ENCODE assay signal across 22 mouse cellular contexts in the genomic region with DNA sequence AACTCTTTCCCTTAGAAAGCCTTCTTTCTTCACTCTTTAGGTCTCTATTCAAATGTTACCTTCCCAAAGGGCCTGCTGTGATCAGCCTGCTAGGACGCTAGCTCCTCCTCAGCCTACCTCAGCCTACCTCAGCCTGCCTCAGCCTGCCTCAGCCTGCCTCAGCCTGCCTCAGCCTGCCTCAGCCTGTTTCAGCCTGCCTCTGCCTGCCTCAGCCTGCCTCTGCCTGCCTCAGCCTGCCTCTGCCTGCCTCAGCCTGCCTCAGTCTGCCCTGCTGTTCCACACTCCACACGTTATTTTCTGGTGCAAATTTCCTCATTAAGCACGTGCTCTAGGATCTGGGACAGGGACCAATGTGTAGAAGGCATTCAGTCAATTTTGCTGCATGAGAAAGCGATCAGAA. TPM values are rescaled to one million over a fixed set of nuclear protein-coding genes. Genes with fewer than 3 reads are reported as not detected.
A peak's percentile ranks its signal among the peaks of the same experiment; 100 is the strongest.
DNase-seq lines count a peak whose midpoint lies in the region; ATAC-seq and TF ChIP-seq lines count a peak whose summit lies in the region.
"Had no signal": no experiment of that assay in that cellular context is flagged by ENCODE, and none has a peak within 500 bp of the region (broad histone marks: within the 10 kb centered on the region; RNA-seq: fewer than 3 reads in every experiment).

No protein-coding gene starts in this region.

- no peak overlapping the region for H3K4me3 ChIP-seq in forebrain, embryonic 10.5 days
- no peak overlapping the region for H3K4me3 ChIP-seq in forebrain, postnatal 0 days (ENCODE audit: low read depth, low read length)
- no peak overlapping the region for H3K4me3 ChIP-seq in liver, embryonic 12.5 days
- H3K4me3 ChIP-seq in macrophage (ENCODE audit: inconsistent target): no peak overlapping the region
- H3K4me3 ChIP-seq in stomach, postnatal 0 days (ENCODE audit: low read depth, low read length): no peak overlapping the region
- H3K4me3 ChIP-seq: forebrain, embryonic 15.5 days; heart, embryonic 13.5 days; hindbrain, embryonic 13.5 days; kidney, embryonic 15.5 days; left cerebral cortex, adult 2 months had no signal

- TF ChIP-seq EP300 in stomach, postnatal 0 days (optimal IDR thresholded peaks at IDR 0.05): no peak

- H3K9ac ChIP-seq in forebrain, postnatal 0 days: no peak overlapping the region
- H3K9ac ChIP-seq in liver, embryonic 12.5 days: 0 out of 2 replicates have a peak overlapping the region, but pooled peaks have one; percentile 60
- H3K9ac ChIP-seq in stomach, postnatal 0 days (ENCODE audit: low read length): no peak overlapping the region
- H3K9ac ChIP-seq: forebrain, embryonic 15.5 days; heart, embryonic 13.5 days; hindbrain, embryonic 13.5 days; kidney, embryonic 15.5 days had no signal

- peaks cover 51% of the 10 kb centered on the region for H3K4me1 ChIP-seq in forebrain, embryonic 10.5 days
- peaks cover 3% of the 10 kb centered on the region; the same call in 1 of the 2 replicates for H3K4me1 ChIP-seq in forebrain, postnatal 0 days (ENCODE audit: insufficient read depth)
- peaks cover 94% of the 10 kb centered on the region for H3K4me1 ChIP-seq in liver, embryonic 12.5 days
- no peaks in the 10 kb centered on the region for H3K4me1 ChIP-seq in stomach, postnatal 0 days (replicated peaks; ENCODE audit: control insufficient read depth, insufficient read depth)

- no peak overlapping the region for H3K4me2 ChIP-seq in forebrain, postnatal 0 days (ENCODE audit: low read depth)
- no peak overlapping the region for H3K4me2 ChIP-seq in liver, embryonic 12.5 days
- no peak overlapping the region for H3K4me2 ChIP-seq in stomach, postnatal 0 days (replicated peaks; ENCODE audit: low read depth)
- H3K4me2 ChIP-seq: forebrain, embryonic 15.5 days; heart, embryonic 13.5 days; hindbrain, embryonic 13.5 days; kidney, embryonic 15.5 days had no signal

- no peak for DNase-seq in forebrain, embryonic 10.5 days (ENCODE audit: extremely low spot score, low spot score)
- DNase-seq in forebrain, postnatal 0 days: no peak
- no peak for DNase-seq in stomach, postnatal 0 days (ENCODE audit: low spot score)
- DNase-seq in heart, adult 9 months (ENCODE audit: low spot score in 2 of 2): no peak
- DNase-seq in layer of hippocampus, adult 8-10 months (ENCODE audit: low spot score in 2 of 2): no peak
- DNase-seq: adrenal gland, postnatal 10 days; cerebellum, adult 8-10 months; cerebellum, postnatal 36 days; gastrocnemius, postnatal 25 days; heart, adult 18-20 months; kidney, postnatal 36 days; midbrain, embryonic 14.5 days had no signal

- H3K9me3 ChIP-seq in forebrain, embryonic 10.5 days: peaks cover 3% of the 10 kb centered on the region
- H3K9me3 ChIP-seq in forebrain, postnatal 0 days (ENCODE audit: low read length): no peaks in the 10 kb centered on the region
- no peaks in the 10 kb centered on the region for H3K9me3 ChIP-seq in liver, embryonic 12.5 days (replicated peaks)
- H3K9me3 ChIP-seq in stomach, postnatal 0 days (ENCODE audit: control insufficient read depth, low read length): no peaks in the 10 kb centered on the region
- H3K9me3 ChIP-seq: forebrain, embryonic 15.5 days; heart, embryonic 13.5 days; hindbrain, embryonic 13.5 days; kidney, embryonic 15.5 days had no signal

- no peaks in the 10 kb centered on the region for H3K36me3 ChIP-seq in forebrain, embryonic 10.5 days (replicated peaks)
- H3K36me3 ChIP-seq in forebrain, postnatal 0 days (ENCODE audit: insufficient read depth): no peaks in the 10 kb centered on the region
- no peaks in the 10 kb centered on the region for H3K36me3 ChIP-seq in liver, embryonic 12.5 days
- H3K36me3 ChIP-seq in macrophage (ENCODE audit: inconsistent target): no peaks in the 10 kb centered on the region
- H3K36me3 ChIP-seq in stomach, postnatal 0 days (ENCODE audit: control insufficient read depth, insufficient read depth, low read length): no peaks in the 10 kb centered on the region
- H3K36me3 ChIP-seq: forebrain, embryonic 15.5 days; heart, embryonic 13.5 days; hindbrain, embryonic 13.5 days; kidney, embryonic 15.5 days had no signal

- H3K27me3 ChIP-seq in forebrain, embryonic 10.5 days (ENCODE audit: poor library complexity, severe bottlenecking): no peaks in the 10 kb centered on the region
- H3K27me3 ChIP-seq in forebrain, postnatal 0 days (ENCODE audit: insufficient read depth, low read length): no peaks in the 10 kb centered on the region
- H3K27me3 ChIP-seq in liver, embryonic 12.5 days (replicated peaks): no peaks in the 10 kb centered on the region
- H3K27me3 ChIP-seq in stomach, postnatal 0 days (ENCODE audit: control insufficient read depth, insufficient read depth, low read length): no peaks in the 10 kb centered on the region
- H3K27me3 ChIP-seq: forebrain, embryonic 15.5 days; heart, embryonic 13.5 days; hindbrain, embryonic 13.5 days; kidney, embryonic 15.5 days; Patski had no signal

- ATAC-seq in forebrain, postnatal 0 days: no peak
- ATAC-seq in liver, embryonic 12.5 days: no peak
- ATAC-seq in stomach, postnatal 0 days (ENCODE audit: low FRiP score, low TSS enrichment): no peak
- ATAC-seq in frontal cortex, adult (ENCODE audit: low TSS enrichment): no peak
- ATAC-seq: forebrain, embryonic 15.5 days; Patski had no signal

- peak overlapping the region; percentile 51; the same call in 1 of the 2 replicates for H3K27ac ChIP-seq in forebrain, embryonic 10.5 days
- no peak overlapping the region for H3K27ac ChIP-seq in forebrain, postnatal 0 days (ENCODE audit: low read depth, low read length)
- peak overlapping the region; percentile 80 for H3K27ac ChIP-seq in liver, embryonic 12.5 days
- peak overlapping the region; percentile 12; the same call in 1 of the 2 replicates for H3K27ac ChIP-seq in macrophage
- peak overlapping the region; percentile 90 for H3K27ac ChIP-seq in stomach, postnatal 0 days (replicated peaks)
- H3K27ac ChIP-seq: forebrain, embryonic 15.5 days; heart, embryonic 13.5 days; hindbrain, embryonic 13.5 days; left cerebral cortex, adult 2 months had no signal

- H3K79me2 ChIP-seq in macrophage (ENCODE audit: inconsistent target): no peaks in the 10 kb centered on the region

- no peak for TF ChIP-seq CTCF in forebrain, postnatal 0 days (IDR thresholded peaks at IDR 0.05; ENCODE audit: low read depth)
- no peak for TF ChIP-seq CTCF in stomach, postnatal 0 days (IDR thresholded peaks at IDR 0.05; ENCODE audit: low read depth)

- WGBS in forebrain, embryonic 10.5 days: 93% methylated on average over 4 of the region's 4 CpGs
- 88% methylated on average over 4 of the region's 4 CpGs for WGBS in forebrain, postnatal 0 days
- 88% methylated on average over 4 of the region's 4 CpGs for WGBS in liver, embryonic 12.5 days (ENCODE audit: insufficient replicate concordance)
- WGBS in macrophage (ENCODE audit: missing documents): 96% methylated on average over 4 of the region's 4 CpGs
- WGBS in stomach, postnatal 0 days: 88% methylated on average over 4 of the region's 4 CpGs

RNA-seq across cellular contexts. Expression of gene Tmem40, which starts 2.1 kb away (rescaled TPM):
- 0.97 and 1.5 TPM in 2 replicates for polyA plus RNA-seq in forebrain, embryonic 10.5 days (2016; fragmentation: Nextera tagmentation; extraction: Ambion mirVana)
- 0.38 and 1.4 TPM in 2 replicates for total RNA-seq in forebrain, postnatal 0 days (2014; rRNA removed)
- polyA plus RNA-seq in forebrain, postnatal 0 days (2015; fragmentation: Nextera tagmentation; extraction: Ambion mirVana): 0.73 and 1.1 TPM in 2 replicates
- 29.1 and 32.7 TPM in 2 replicates for polyA plus RNA-seq in liver, embryonic 12.5 days (2016; fragmentation: Nextera tagmentation; extraction: Ambion mirVana)
- total RNA-seq in macrophage (2018; cell fraction: chromatin; rRNA removed): 1 to 10 TPM in 9 of 26 experiments, under 1 TPM in 5, not detected in 12; 0.75 to 7.2 (median 2.1) TPM
- total RNA-seq in macrophage (2018; cell fraction: cytosol; rRNA removed): 1 to 10 TPM in 14 of 26 experiments, under 1 TPM in 12; 0.28 to 4.5 (median 1.2) TPM
- total RNA-seq in macrophage (2018; cell fraction: nucleus; rRNA removed): 1 to 10 TPM in 12 of 26 experiments, under 1 TPM in 5, not detected in 9; 0.63 to 4.9 (median 1.6) TPM
- polyA plus RNA-seq in macrophage (2018): 0.49 to 1.5 TPM (median 0.86 TPM) in 3 replicates
- polyA plus RNA-seq in stomach, postnatal 0 days (2015; fragmentation: Nextera tagmentation; extraction: Ambion mirVana): 90.6 and 100.0 TPM in 2 replicates
- under 1 TPM in 3 of 4 experiments, not detected in 1; 0.55 to 0.62 (median 0.59) TPM for total RNA-seq in layer of hippocampus, adult 8-10 months (2022)
- total RNA-seq: liver, adult 2 months had no signal
- polyA plus RNA-seq: liver, adult 2 months; Patski had no signal

RNA-seq across cellular contexts. Expression of gene Cand2, which starts 14.2 kb away (rescaled TPM):
- polyA plus RNA-seq in forebrain, embryonic 10.5 days (2016; fragmentation: Nextera tagmentation; extraction: Ambion mirVana): 59.5 and 65.2 TPM in 2 replicates
- 5.2 and 6.6 TPM in 2 replicates for total RNA-seq in forebrain, postnatal 0 days (2014; rRNA removed)
- polyA plus RNA-seq in forebrain, postnatal 0 days (2015; fragmentation: Nextera tagmentation; extraction: Ambion mirVana): 2.9 and 4.2 TPM in 2 replicates
- 9.5 and 10.5 TPM in 2 replicates for polyA plus RNA-seq in liver, embryonic 12.5 days (2016; fragmentation: Nextera tagmentation; extraction: Ambion mirVana)
- total RNA-seq in macrophage (2018; cell fraction: chromatin; rRNA removed): 1 to 10 TPM in 2 of 26 experiments, under 1 TPM in 16, not detected in 8; 0.13 to 1.4 (median 0.51) TPM
- total RNA-seq in macrophage (2018; cell fraction: cytosol; rRNA removed): under 1 TPM; 0.15 to 0.63 (median 0.38) TPM
- under 1 TPM in 25 of 26 experiments, not detected in 1; 0.12 to 0.74 (median 0.31) TPM for total RNA-seq in macrophage (2018; cell fraction: nucleus; rRNA removed)
- polyA plus RNA-seq in macrophage (2018): 0.33 to 0.35 TPM (median 0.34 TPM) in 3 replicates
- 3.2 and 3.5 TPM in 2 replicates for polyA plus RNA-seq in stomach, postnatal 0 days (2015; fragmentation: Nextera tagmentation; extraction: Ambion mirVana)
- total RNA-seq in layer of hippocampus, adult 8-10 months (2022): 1 to 10 TPM; 2.5 to 4.7 (median 3.4) TPM

RNA-seq across cellular contexts. Expression of gene Rpl32, which starts 48.4 kb away (rescaled TPM):
- polyA plus RNA-seq in forebrain, embryonic 10.5 days (2016; fragmentation: Nextera tagmentation; extraction: Ambion mirVana): 1,831 and 1,874 TPM in 2 replicates
- 1,524 and 2,855 TPM in 2 replicates for total RNA-seq in forebrain, postnatal 0 days (2014; rRNA removed)
- polyA plus RNA-seq in forebrain, postnatal 0 days (2015; fragmentation: Nextera tagmentation; extraction: Ambion mirVana): 1,212 and 1,517 TPM in 2 replicates
- polyA plus RNA-seq in liver, embryonic 12.5 days (2016; fragmentation: Nextera tagmentation; extraction: Ambion mirVana): 1,876 and 1,897 TPM in 2 replicates
- 100 to 1,000 TPM in 1 of 26 experiments, 10 to 100 TPM in 25; 13.8 to 306 (median 24.5) TPM for total RNA-seq in macrophage (2018; cell fraction: chromatin; rRNA removed)
- 1,000 to 10,000 TPM in 14 of 26 experiments, 100 to 1,000 TPM in 12; 650 to 2,033 (median 1,073) TPM for total RNA-seq in macrophage (2018; cell fraction: cytosol; rRNA removed)
- total RNA-seq in macrophage (2018; cell fraction: nucleus; rRNA removed): 100 to 1,000 TPM in 20 of 26 experiments, 10 to 100 TPM in 6; 80.9 to 229 (median 117) TPM
- 1,117 to 2,121 TPM (median 1,999 TPM) in 3 replicates for polyA plus RNA-seq in macrophage (2018)
- 2,380 and 2,431 TPM in 2 replicates for polyA plus RNA-seq in stomach, postnatal 0 days (2015; fragmentation: Nextera tagmentation; extraction: Ambion mirVana)
- total RNA-seq in layer of hippocampus, adult 8-10 months (2022): 100 to 1,000 TPM; 486 to 663 (median 564) TPM

Comparison
In these comparisons a context has a peak if more than half of its experiments do, and no peak if none do; other contexts are left out.
1. RNA of gene Tmem40, which starts 2.1 kb away (polyA plus RNA-seq): 90.6 to 100.0 TPM in stomach, postnatal 0 days and 29.1 to 32.7 TPM in liver, embryonic 12.5 days; 0.97 to 1.5 TPM in forebrain, embryonic 10.5 days, 0.73 to 1.1 TPM in forebrain, postnatal 0 days and 0.49 to 1.5 TPM in macrophage; every median in the first group is over 10 times any median in the second.